Mouse (Mus musculus): ENCODE data around the gene Ebf3.

DNA sequence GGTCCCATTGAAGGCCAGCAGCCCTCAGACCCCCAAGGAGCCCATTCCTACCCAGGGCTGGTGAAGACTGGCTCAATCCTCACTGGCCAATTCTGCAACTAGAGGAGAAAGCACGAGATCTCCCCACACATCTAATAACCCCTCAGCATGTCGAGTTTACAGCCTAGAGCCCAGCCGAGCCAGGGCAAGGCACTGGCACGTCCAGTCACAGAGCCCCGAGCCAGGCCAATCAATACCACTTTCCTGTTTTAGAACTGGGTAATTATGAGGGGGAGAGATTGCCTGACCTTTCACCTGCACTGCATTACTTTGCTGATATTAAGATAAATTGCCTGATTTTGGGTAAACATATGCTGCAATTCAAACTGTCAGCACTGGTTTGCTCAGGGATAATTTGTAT lies 105.7 kb downstream of the Ebf3 start:
- no peak for TF ChIP-seq CTCF (conservative IDR thresholded peaks at IDR 0.05; ENCODE audit: insufficient read depth, insufficient read length, low read depth, low read length)
- no peak for TF ChIP-seq POLR2A (IDR thresholded peaks at IDR 0.05; ENCODE audit: low read depth, low read length)
